Mouse (Mus musculus) testis, adult 2 months (tissue): Measurements from ENCODE around the gene H2-T23. TPM values are rescaled to one million over a fixed set of nuclear protein-coding genes. Genes with fewer than 3 reads are reported as not detected.

Experiments
- H3K27ac ChIP-seq: fragments of 200-500 bp; 2 replicates; pipeline ENCODE4 v1.5.1; 2012; ENCODE audit warnings: low read depth, low read length; ENCODE audit not compliant: control insufficient read depth, insufficient read depth
- H3K27me3 ChIP-seq: fragments of 200-500 bp; 2 replicates; pipeline ENCODE4 v1.6.1; 2012; ENCODE audit warnings: mild to moderate bottlenecking, low read length, moderate library complexity; ENCODE audit not compliant: control insufficient read depth, insufficient read depth
- H3K36me3 ChIP-seq: fragments of 200-500 bp; 2 replicates; pipeline ENCODE4 v1.6.1; 2012; ENCODE audit warnings: mild to moderate bottlenecking, low read length; ENCODE audit not compliant: control insufficient read depth, insufficient read depth
- H3K4me1 ChIP-seq: fragments of 200-500 bp; 2 replicates; pipeline ENCODE4 v1.6.1; 2012; ENCODE audit warnings: low read length; ENCODE audit not compliant: control insufficient read depth, insufficient read depth
- H3K4me3 ChIP-seq: fragments of 200-500 bp; 2 replicates; pipeline ENCODE4 v1.5.1; 2012; ENCODE audit warnings: low read depth, mild to moderate bottlenecking, low read length, moderate library complexity, mixed read lengths; ENCODE audit not compliant: control insufficient read depth
- CTCF ChIP-seq: fragments of 200-500 bp; IDR thresholded peaks from 2 replicates; pipeline ENCODE4 v1.5.1; 2012; ENCODE audit warnings: low read depth, mild to moderate bottlenecking, inconsistent platforms, low read length, moderate library complexity; ENCODE audit not compliant: control insufficient read depth, insufficient read depth, insufficient replicate concordance
- POLR2A ChIP-seq: fragments of 200-500 bp; IDR thresholded peaks from 2 replicates; pipeline ENCODE4 v1.6.1; 2012; ENCODE audit warnings: low read depth, mild to moderate bottlenecking, inconsistent platforms, low read length, moderate library complexity; ENCODE audit not compliant: control insufficient read depth
- polyA plus RNA-seq: library from polyadenylated mRNA; depleted of rRNA; stranded (reverse); fragments of >200 nt; gene quantifications from 2 replicates; pipeline ENCODE4 v1.2.3, GENCODE M21; 2012

The H2-T23 gene
- polyA plus RNA-seq, 1 experiment = 2.8 TPM

DNA sequence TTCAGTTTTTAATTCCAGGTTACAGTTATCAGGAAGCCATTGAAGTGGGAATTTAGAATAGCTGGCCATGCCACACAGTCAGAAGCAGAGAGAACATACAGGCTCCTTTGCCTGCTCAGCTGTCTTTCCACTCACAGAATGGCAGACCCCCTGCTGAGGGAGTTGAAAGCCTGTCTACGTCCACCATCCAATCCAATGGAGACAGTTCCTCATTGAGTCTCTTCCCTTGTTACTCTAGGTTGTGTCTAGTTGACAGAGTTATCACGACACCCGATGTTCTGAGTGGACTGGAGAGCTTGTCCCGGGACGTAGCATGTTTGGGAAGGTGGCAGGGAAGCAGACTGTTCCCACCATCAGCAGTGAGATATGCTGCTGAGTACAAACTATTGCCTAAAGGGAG lies 7.5 kb downstream of the H2-T23 start:
- H3K36me3 ChIP-seq = no peaks in the 10 kb centered on the region
- 0 out of 2 replicates have a peak, but pooled peaks cover 1% of the 10 kb centered on the region for H3K4me1 ChIP-seq
- no peak overlapping the region for H3K4me3 ChIP-seq
- H3K27ac ChIP-seq = no peak overlapping the region
- H3K27me3 ChIP-seq = no peaks in the 10 kb centered on the region
- no peak for TF ChIP-seq CTCF
- no peak for TF ChIP-seq POLR2A

DNA sequence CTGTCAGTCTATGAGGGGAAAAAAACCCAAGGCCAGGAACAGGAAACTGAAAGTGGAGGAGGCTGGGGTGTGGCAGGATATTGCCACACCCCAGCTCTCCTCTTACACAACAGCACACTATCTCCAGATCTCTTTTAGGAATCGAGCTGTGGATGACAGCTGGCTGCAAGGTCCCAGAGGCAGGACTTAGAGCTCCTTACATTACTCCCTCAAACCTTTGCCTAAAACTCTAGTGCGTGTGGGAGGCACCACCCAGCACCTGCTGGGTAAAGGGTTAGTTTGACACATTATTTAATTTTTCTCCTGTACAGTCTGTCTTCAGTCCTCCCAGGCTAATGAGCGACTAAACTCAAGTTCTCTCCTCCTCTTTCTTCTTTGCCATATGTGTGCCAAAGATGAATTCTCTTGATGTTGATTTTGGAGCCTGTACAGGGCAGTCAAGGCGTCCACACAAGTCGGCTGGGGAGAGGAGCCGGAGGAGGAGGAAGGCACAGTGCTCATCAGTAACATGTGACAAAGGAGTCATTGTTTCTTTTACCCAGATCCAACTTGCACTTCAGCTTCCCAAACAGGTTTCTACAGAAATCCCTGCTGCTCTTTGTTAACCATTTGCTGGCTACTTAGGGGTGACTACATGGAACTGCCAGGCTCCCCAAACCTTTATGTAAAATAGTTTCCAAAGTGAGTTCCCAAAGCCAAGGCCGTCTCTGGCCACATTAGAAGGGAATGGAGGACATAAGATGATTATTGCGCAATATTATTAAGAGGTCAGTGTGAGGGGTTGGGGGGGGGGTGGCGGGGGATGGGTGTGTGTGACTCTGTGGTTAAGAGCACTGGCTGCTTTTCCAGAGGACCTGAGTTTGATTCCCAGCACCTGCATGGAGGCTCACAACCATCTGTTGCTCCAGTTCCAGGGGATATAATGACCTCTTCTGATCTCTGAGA lies 8.7 kb downstream of the H2-T23 start:
- no peaks in the 10 kb centered on the region for H3K27me3 ChIP-seq
- no peak overlapping the region; the same call in 1 of the 2 replicates for H3K27ac ChIP-seq
- TF ChIP-seq POLR2A (no peak), CTCF (no peak)
- H3K4me1 ChIP-seq = 0 out of 2 replicates have a peak, but pooled peaks cover 2% of the 10 kb centered on the region
- H3K36me3 ChIP-seq = no peaks in the 10 kb centered on the region
- no peak overlapping the region for H3K4me3 ChIP-seq

DNA sequence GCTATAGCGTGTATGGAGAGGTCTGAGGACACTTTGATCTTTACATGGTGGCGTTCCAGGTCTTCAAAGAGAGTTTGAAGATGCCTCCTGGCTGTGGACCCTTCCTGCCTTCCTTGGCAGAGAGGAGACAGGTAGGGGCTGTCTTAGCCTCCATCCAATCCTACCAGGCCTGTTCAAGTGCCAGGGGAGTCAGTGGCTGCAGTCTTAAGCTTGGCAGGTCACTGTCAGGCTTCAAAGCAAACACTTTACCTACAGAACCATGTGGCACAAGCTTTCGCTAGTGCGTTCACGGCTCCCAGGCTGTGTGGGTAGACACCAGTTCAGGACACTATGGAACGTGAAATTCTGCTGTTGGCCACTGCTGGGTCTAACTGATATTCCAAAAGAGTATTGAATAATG lies 9.7 kb downstream of the H2-T23 start:
- Histone ChIP-seq H3K36me3 (no peaks in the 10 kb centered on the region), H3K27ac (no peak overlapping the region), H3K4me3 (no peak overlapping the region), H3K4me1 (0 out of 2 replicates have a peak, but pooled peaks cover 2% of the 10 kb centered on the region), H3K27me3 (no peaks in the 10 kb centered on the region)
- TF ChIP-seq CTCF (no peak), POLR2A (no peak)

DNA sequence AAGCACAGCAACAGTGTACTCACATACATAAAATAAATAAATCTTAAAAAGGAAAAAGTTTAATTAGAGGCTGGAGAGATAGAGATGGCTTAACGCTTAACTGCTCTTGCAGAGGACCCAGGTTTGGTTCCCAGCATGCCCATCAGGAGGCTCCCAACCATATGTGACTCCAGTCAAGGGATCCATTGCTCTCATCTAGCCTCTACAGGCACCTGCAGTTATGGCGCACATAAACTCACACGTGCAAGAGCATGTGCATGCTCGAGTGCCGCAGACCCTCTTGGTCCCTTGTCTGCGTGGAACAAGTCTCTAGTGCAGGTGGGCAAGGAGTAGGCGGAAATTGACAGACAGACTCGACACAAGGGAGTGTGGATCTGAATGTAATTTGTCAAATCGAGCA lies 10.6 kb downstream of the H2-T23 start:
- no peaks in the 10 kb centered on the region for H3K27me3 ChIP-seq
- H3K27ac ChIP-seq = no peak overlapping the region
- TF ChIP-seq CTCF (no peak), POLR2A (no peak)
- no peaks in the 10 kb centered on the region for H3K36me3 ChIP-seq
- 0 out of 2 replicates have a peak, but pooled peaks cover 2% of the 10 kb centered on the region for H3K4me1 ChIP-seq
- H3K4me3 ChIP-seq = no peak overlapping the region

DNA sequence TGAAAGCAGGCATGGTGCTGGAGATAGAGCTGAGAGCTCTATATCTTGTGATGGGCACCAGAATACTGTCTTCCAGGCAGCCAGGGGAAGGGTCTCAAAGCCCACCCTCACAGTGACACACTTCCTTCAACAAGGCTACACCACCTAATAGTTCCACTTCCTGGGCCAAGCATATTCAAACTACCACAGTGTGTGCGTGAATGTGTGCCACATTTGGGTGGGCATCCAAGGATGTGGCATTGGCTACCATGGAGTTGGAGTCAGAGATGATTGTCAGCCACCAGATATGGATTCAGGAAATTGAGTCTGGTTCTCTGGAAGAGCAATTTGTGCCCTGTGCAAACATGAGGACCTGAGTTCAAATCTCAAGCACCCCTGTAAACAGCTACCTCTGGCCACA lies 11.3 kb downstream of the H2-T23 start:
- Histone ChIP-seq H3K4me3 (no peak overlapping the region), H3K27me3 (no peaks in the 10 kb centered on the region), H3K36me3 (no peaks in the 10 kb centered on the region), H3K27ac (no peak overlapping the region), H3K4me1 (0 out of 2 replicates have a peak, but pooled peaks cover 2% of the 10 kb centered on the region)
- no peak for TF ChIP-seq CTCF
- TF ChIP-seq POLR2A = no peak

DNA sequence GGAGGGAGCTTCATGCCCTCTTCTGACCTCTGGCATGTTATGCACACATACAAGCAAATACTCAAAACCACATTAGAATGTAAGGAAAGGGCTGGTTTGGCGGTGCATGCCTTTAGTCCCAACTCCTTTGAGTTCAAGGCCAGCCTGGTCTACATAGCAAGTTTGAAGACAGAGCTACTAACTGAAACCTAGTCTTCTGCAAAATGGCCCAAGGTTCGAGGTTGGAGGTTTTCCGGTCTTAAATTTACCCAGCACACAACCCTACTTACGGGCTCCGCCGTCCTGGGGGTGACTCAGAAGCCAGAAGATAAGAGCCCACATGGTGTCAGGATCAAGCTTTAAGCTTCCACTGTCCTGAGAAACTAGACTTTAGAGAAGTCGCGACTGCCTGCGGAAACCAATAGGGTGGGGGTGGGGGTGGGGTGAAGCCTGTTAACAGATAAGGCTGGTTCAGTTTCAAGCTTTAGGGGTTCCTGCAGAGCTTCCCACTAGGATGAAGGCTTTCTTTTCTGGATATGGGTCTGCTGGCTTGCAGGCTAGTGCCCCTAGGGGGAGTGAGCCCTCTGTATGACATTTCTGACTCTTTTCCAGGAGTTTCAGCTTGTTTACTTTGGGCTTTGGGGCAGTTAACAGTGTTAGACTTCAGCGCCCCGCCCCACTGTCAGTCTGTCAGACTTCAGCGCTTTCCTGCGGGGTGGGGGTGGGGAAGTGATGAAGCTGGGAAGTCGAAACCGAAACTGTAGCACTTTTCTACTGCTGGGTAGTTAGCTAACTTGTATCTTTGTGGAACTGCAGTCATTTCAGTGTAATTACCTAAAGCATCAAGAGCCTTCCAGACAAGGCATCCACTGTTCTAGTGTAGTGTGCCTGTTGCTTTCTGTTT lies 12.2 kb downstream of the H2-T23 start, which contains the start of gene H2-T24:
H2-T24 (minus strand) TSS at position 370 of the 883 bp plus-strand sequence.
- no peak for TF ChIP-seq CTCF
- TF ChIP-seq POLR2A = no peak
- peak within 1 kb of the TSS; percentile 23 for H3K27ac ChIP-seq
- H3K36me3 ChIP-seq = no peaks in the 10 kb centered on the region
- H3K4me1 ChIP-seq = 0 out of 2 replicates have a peak, but pooled peaks cover 2% of the 10 kb centered on the region
- H3K27me3 ChIP-seq = no peaks in the 10 kb centered on the region
- no peak within 1 kb of the TSS for H3K4me3 ChIP-seq

DNA sequence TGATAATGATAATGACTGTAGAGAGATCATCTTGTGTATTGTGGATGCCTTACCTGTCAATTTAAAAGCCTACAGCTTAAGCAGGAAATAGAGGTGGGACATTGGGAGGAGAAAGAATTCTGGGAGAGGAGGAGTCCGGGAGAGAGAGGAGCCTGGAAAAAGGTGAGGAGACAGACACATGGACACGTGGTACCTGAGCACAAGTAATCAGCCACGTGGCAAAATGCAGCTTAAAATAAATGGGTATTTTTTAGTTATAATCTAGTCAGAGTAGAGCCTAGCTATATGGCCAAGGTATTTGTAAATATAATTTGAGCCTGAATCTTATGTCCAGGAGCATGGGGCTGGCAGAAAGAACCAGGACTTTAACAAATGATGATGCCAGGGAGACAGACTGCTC lies 13.1 kb downstream of the H2-T23 start:
- Histone ChIP-seq H3K36me3 (no peaks in the 10 kb centered on the region), H3K4me1 (0 out of 2 replicates have a peak, but pooled peaks cover 2% of the 10 kb centered on the region), H3K4me3 (no peak overlapping the region), H3K27me3 (no peaks in the 10 kb centered on the region), H3K27ac (no peak overlapping the region)
- no peak for TF ChIP-seq CTCF
- no peak for TF ChIP-seq POLR2A
